Mouse (Mus musculus): ENCODE results near the gene Lbh. TPM values are rescaled to one million over a fixed set of nuclear protein-coding genes. Genes with fewer than 3 reads are reported as not detected.

Lbh gene
- polyA plus RNA-seq (2015; fragmentation: Nextera tagmentation; extraction: Ambion mirVana): 5.2 and 6.1 TPM in 2 replicates

- under 1% methylated on average over 35 of the region's 35 CpGs for WGBS
- Histone ChIP-seq H3K9me3 (no peaks in the 10 kb centered on the region), H3K36me3 (no peaks in the 10 kb centered on the region; the same call in 1 of the 2 replicates), H3K4me1 (replicated peaks) (peaks cover 13% of the 10 kb centered on the region), H3K27ac (peak within 1 kb of the TSS; percentile 83), H3K4me2 (replicated peaks) (peak within 1 kb of the TSS; percentile 97), H3K27me3 (replicated peaks) (no peaks in the 10 kb centered on the region), H3K9ac (peak within 1 kb of the TSS; percentile 78), H3K4me3 (replicated peaks) (peak within 1 kb of the TSS; percentile 64)
- peak; percentile 89 for ATAC-seq
Observed at GRCm38 (mm10) chr17:72918053-72918452, at the start of gene Lbh. Gene Lbh, plus strand, starts transcription at chr17:72918305.

DNA sequence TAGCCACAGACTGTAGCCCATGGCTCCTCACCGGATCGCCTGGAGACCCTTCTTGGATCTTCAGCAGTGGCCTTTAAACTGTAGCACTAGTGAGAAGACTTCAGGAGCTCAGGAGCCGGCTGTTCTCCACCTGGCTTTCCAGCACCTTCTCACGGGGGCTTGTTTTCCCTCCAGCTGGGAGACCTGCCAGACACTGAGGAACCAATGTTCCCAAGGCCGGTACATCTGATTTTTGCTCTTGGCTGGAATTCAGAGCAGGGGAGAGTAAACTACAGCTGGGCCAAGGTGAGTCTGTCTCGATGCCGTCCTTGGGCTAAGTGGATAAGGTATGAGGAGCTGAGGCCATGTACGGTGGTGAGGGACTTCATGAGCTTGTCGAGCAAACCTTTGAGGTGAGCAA, 39.1 kb upstream of the Lbh start:
- WGBS: 89% methylated on average over 9 of the region's 9 CpGs
- no peaks in the 10 kb centered on the region for H3K27me3 ChIP-seq (replicated peaks)
- no peak overlapping the region for H3K4me2 ChIP-seq (replicated peaks)
- ATAC-seq: no peak
- no peak overlapping the region for H3K4me3 ChIP-seq (replicated peaks)
- H3K27ac ChIP-seq: no peak overlapping the region
- H3K36me3 ChIP-seq: no peaks in the 10 kb centered on the region
- no peak overlapping the region for H3K9ac ChIP-seq
- H3K9me3 ChIP-seq: no peaks in the 10 kb centered on the region
- no peaks in the 10 kb centered on the region for H3K4me1 ChIP-seq (replicated peaks)

- no peaks in the 10 kb centered on the region for H3K27me3 ChIP-seq (replicated peaks)
- no peak overlapping the region for H3K9ac ChIP-seq
- no peak for ATAC-seq
- no peaks in the 10 kb centered on the region for H3K9me3 ChIP-seq
- no peak overlapping the region for H3K27ac ChIP-seq
- H3K4me2 ChIP-seq (replicated peaks): no peak overlapping the region
- WGBS: 68% methylated on average over 3 of the region's 3 CpGs
- H3K4me1 ChIP-seq (replicated peaks): no peaks in the 10 kb centered on the region
- H3K4me3 ChIP-seq (replicated peaks): no peak overlapping the region
- H3K36me3 ChIP-seq: no peaks in the 10 kb centered on the region
Observed at GRCm38 (mm10) chr17:72880156-72880555, 37.9 kb upstream of the Lbh start.

- WGBS: 88% methylated on average over 3 of the region's 3 CpGs
Observed at GRCm38 (mm10) chr17:72881051-72881450, 37.1 kb upstream of the Lbh start.

DNA sequence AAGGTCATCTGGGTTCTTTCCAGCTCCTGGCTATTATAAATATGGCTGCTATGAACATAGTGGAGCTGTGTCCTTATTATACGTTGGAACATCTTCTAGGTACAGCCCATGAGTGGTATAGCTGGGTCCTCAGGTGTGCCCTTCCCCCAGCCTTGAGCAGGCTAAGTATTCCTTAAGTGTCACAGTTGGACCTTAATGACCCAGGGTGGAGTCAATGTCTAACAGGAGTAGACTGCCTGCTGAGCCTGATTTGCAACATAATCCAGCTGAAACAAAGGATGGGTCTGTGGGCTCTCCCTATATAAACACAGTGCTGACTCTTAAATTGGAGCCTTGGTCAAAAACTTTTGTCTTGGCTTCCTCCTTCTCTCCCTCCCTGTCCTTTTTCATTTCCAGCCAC, 36.3 kb upstream of the Lbh start:
- H3K36me3 ChIP-seq: no peaks in the 10 kb centered on the region
- WGBS: 70% methylated on average over 1 of the region's 1 CpGs
- no peak overlapping the region for H3K9ac ChIP-seq
- no peaks in the 10 kb centered on the region for H3K4me1 ChIP-seq (replicated peaks)
- H3K4me3 ChIP-seq (replicated peaks): no peak overlapping the region
- H3K4me2 ChIP-seq (replicated peaks): no peak overlapping the region
- no peak overlapping the region for H3K27ac ChIP-seq
- no peaks in the 10 kb centered on the region for H3K9me3 ChIP-seq
- no peak for ATAC-seq
- no peaks in the 10 kb centered on the region for H3K27me3 ChIP-seq (replicated peaks)

More at GRCm38 (mm10) chr17:72881051-72881450, 37.1 kb upstream of the Lbh start:
- Histone ChIP-seq H3K4me1 (replicated peaks) (no peaks in the 10 kb centered on the region), H3K4me3 (replicated peaks) (no peak overlapping the region), H3K9ac (no peak overlapping the region), H3K27me3 (replicated peaks) (no peaks in the 10 kb centered on the region), H3K4me2 (replicated peaks) (no peak overlapping the region), H3K9me3 (no peaks in the 10 kb centered on the region), H3K27ac (no peak overlapping the region), H3K36me3 (no peaks in the 10 kb centered on the region)
- ATAC-seq: no peak

- no peak overlapping the region for H3K4me3 ChIP-seq (replicated peaks)
- no peak overlapping the region for H3K27ac ChIP-seq
- WGBS: 26% methylated on average over 20 of the region's 20 CpGs
- H3K4me2 ChIP-seq (replicated peaks): no peak overlapping the region
- no peaks in the 10 kb centered on the region for H3K27me3 ChIP-seq (replicated peaks)
- H3K9me3 ChIP-seq: no peaks in the 10 kb centered on the region
- no peaks in the 10 kb centered on the region for H3K36me3 ChIP-seq
- H3K4me1 ChIP-seq (replicated peaks): no peaks in the 10 kb centered on the region; the same call in 1 of the 2 replicates
- H3K9ac ChIP-seq: no peak overlapping the region
- ATAC-seq: peak; percentile 61
Observed at GRCm38 (mm10) chr17:72889556-72890397, 28.3 kb upstream of the Lbh start.

- peak; percentile 28; the same call in 1 of the 2 replicates for ATAC-seq
- WGBS: 63% methylated on average over 8 of the region's 8 CpGs
- no peak overlapping the region for H3K4me3 ChIP-seq (replicated peaks)
- no peak overlapping the region for H3K4me2 ChIP-seq (replicated peaks)
- H3K27me3 ChIP-seq (replicated peaks): no peaks in the 10 kb centered on the region
- H3K36me3 ChIP-seq: no peaks in the 10 kb centered on the region
- H3K9ac ChIP-seq: no peak overlapping the region
- H3K9me3 ChIP-seq: no peaks in the 10 kb centered on the region
- no peak overlapping the region for H3K27ac ChIP-seq
- no peaks in the 10 kb centered on the region; the same call in 1 of the 2 replicates for H3K4me1 ChIP-seq (replicated peaks)
Observed at GRCm38 (mm10) chr17:72890398-72890898, 27.7 kb upstream of the Lbh start.

DNA sequence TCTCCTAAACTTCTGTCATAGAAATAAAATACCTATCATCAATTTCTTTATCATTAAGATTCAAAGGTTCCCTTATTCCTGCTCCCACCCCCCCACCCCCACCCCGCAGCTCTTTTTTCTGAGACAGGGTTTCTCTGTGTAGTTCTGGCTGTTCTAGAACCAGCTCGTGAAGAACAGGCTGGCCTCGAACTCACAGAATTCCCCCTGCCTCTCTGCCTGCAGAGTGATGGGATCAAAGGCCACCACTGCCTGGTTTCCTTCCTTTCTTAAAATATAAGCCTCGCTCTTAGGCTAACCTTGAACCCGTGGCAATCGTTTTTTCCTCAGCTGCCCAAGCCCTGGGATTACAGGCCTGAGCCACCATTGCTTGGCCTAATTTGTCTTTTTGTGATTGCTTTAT, 26.5 kb upstream of the Lbh start:
- Histone ChIP-seq H3K27ac (no peak overlapping the region), H3K27me3 (replicated peaks) (no peaks in the 10 kb centered on the region), H3K4me2 (replicated peaks) (no peak overlapping the region), H3K36me3 (no peaks in the 10 kb centered on the region), H3K9ac (no peak overlapping the region), H3K4me1 (replicated peaks) (no peaks in the 10 kb centered on the region; the same call in 1 of the 2 replicates), H3K9me3 (no peaks in the 10 kb centered on the region), H3K4me3 (replicated peaks) (no peak overlapping the region)
- no peak for ATAC-seq
- WGBS: 88% methylated on average over 6 of the region's 6 CpGs

GRCm38 (mm10) chr17:72895506-72895905, 22.6 kb upstream of the Lbh start:
- no peaks in the 10 kb centered on the region; the same call in 1 of the 2 replicates for H3K4me1 ChIP-seq (replicated peaks)
- WGBS: 90% methylated on average over 3 of the region's 3 CpGs
- no peak for ATAC-seq
- H3K27me3 ChIP-seq (replicated peaks): no peaks in the 10 kb centered on the region
- H3K4me3 ChIP-seq (replicated peaks): no peak overlapping the region
- H3K4me2 ChIP-seq (replicated peaks): no peak overlapping the region
- no peaks in the 10 kb centered on the region for H3K9me3 ChIP-seq
- H3K9ac ChIP-seq: no peak overlapping the region
- no peak overlapping the region for H3K27ac ChIP-seq
- no peaks in the 10 kb centered on the region for H3K36me3 ChIP-seq

DNA sequence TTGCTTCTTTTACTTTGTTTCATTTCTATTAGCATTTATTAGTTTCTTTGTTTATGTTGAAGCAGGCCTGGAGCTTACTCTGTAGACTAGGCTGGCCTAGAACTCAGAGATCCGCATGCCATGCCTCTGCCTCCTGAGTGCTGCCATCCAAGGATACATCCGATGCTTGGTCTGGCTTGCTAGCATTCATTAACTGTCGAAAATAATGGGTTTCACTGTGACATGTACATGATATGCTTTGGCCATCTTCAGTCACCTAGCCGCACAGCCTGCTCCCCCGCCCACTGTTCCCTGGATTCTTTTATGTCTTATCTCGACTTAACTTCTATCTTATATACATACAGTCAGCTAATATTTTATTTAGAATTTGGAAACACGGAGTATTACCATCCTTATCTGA, 21.0 kb upstream of the Lbh start:
- Histone ChIP-seq H3K9ac (no peak overlapping the region), H3K4me1 (replicated peaks) (no peaks in the 10 kb centered on the region), H3K4me3 (replicated peaks) (no peak overlapping the region), H3K27me3 (replicated peaks) (no peaks in the 10 kb centered on the region), H3K27ac (no peak overlapping the region), H3K9me3 (no peaks in the 10 kb centered on the region), H3K4me2 (replicated peaks) (no peak overlapping the region), H3K36me3 (no peaks in the 10 kb centered on the region)
- 73% methylated on average over 7 of the region's 7 CpGs for WGBS
- ATAC-seq: no peak

DNA sequence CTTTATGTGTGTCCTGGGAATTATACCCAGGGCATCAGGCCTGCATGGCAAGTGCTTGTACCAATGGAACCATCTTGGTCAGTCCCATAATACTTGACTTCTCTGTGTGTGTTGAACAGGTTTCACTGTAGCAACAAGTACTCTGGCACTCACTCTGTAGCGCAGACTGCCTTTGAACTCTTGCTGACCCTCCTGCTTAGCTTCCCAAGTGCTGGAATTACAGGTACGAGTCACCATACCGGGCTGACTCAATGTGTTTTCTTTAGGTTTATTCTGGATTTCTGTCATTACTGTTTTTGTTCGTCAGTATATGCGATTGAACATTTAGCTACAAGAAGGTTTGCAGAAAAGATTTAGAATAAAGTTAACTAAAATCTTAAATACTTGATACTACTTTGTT, 20.1 kb upstream of the Lbh start:
- Histone ChIP-seq H3K4me3 (replicated peaks) (no peak overlapping the region), H3K4me2 (replicated peaks) (no peak overlapping the region), H3K36me3 (no peaks in the 10 kb centered on the region), H3K27me3 (replicated peaks) (no peaks in the 10 kb centered on the region), H3K27ac (no peak overlapping the region), H3K9ac (no peak overlapping the region), H3K9me3 (no peaks in the 10 kb centered on the region), H3K4me1 (replicated peaks) (peaks cover 3% of the 10 kb centered on the region; the same call in 1 of the 2 replicates)
- WGBS: 71% methylated on average over 5 of the region's 5 CpGs
- no peak for ATAC-seq

GRCm38 (mm10) chr17:72898775-72899174, 19.3 kb upstream of the Lbh start:
- 67% methylated on average over 3 of the region's 3 CpGs for WGBS
- Histone ChIP-seq H3K27ac (no peak overlapping the region), H3K27me3 (replicated peaks) (no peaks in the 10 kb centered on the region), H3K9me3 (no peaks in the 10 kb centered on the region), H3K4me1 (replicated peaks) (peaks cover 3% of the 10 kb centered on the region), H3K4me3 (replicated peaks) (no peak overlapping the region), H3K9ac (no peak overlapping the region), H3K36me3 (no peaks in the 10 kb centered on the region), H3K4me2 (replicated peaks) (no peak overlapping the region)
- ATAC-seq: no peak

- H3K4me3 ChIP-seq (replicated peaks): no peak overlapping the region
- ATAC-seq: no peak
- 74% methylated on average over 6 of the region's 6 CpGs for WGBS
- H3K9ac ChIP-seq: no peak overlapping the region
- no peaks in the 10 kb centered on the region for H3K9me3 ChIP-seq
- H3K36me3 ChIP-seq: no peaks in the 10 kb centered on the region
- no peaks in the 10 kb centered on the region for H3K27me3 ChIP-seq (replicated peaks)
- no peak overlapping the region for H3K4me2 ChIP-seq (replicated peaks)
- H3K4me1 ChIP-seq (replicated peaks): peaks cover 6% of the 10 kb centered on the region
- no peak overlapping the region for H3K27ac ChIP-seq
Observed at GRCm38 (mm10) chr17:72901021-72901420, 17.1 kb upstream of the Lbh start.
